Mouse (Mus musculus) embryonic facial prominence, embryonic 10.5 days (tissue): Measurements from ENCODE around the gene Exoc8. TPM values are rescaled to one million over a fixed set of nuclear protein-coding genes. Genes with fewer than 3 reads are reported as not detected.
A peak's percentile ranks its signal among the peaks of the same experiment; 100 is the strongest.

Experiments used
- DNase-seq: peaks from one replicate; pipeline ENCODE4 v3.0.0-alpha.2; 2017; ENCODE audit warnings: low spot score
- H3K27ac ChIP-seq: fragments of 300-500 bp; sonication (generic); replicated peaks from 2 replicates; pipeline ENCODE4 v1.5.1; 2016; ENCODE audit warnings: mild to moderate bottlenecking
- H3K27me3 ChIP-seq: fragments of 300-500 bp; sonication (generic); replicated peaks from 2 replicates; pipeline ENCODE4 v1.6.1; 2016; ENCODE audit warnings: low read depth, mild to moderate bottlenecking; ENCODE audit not compliant: poor library complexity, severe bottlenecking
- H3K36me3 ChIP-seq: fragments of 300-500 bp; sonication (generic); replicated peaks from 2 replicates; pipeline ENCODE4 v1.6.1; 2016; ENCODE audit warnings: mild to moderate bottlenecking, moderate library complexity
- H3K4me1 ChIP-seq: fragments of 300-500 bp; sonication (generic); 2 replicates; pipeline ENCODE4 v1.6.1; 2016
- H3K4me3 ChIP-seq: fragments of 300-500 bp; sonication (generic); 2 replicates; pipeline ENCODE4 v1.5.1; 2016; ENCODE audit warnings: mild to moderate bottlenecking, moderate library complexity
- H3K9me3 ChIP-seq: fragments of 300-500 bp; sonication (generic); 2 replicates; pipeline ENCODE4 v1.6.1; 2016; ENCODE audit warnings: mild to moderate bottlenecking
- WGBS: fragments of 180-500 bp; shearing (Covaris S2); methylation state at CpG from one replicate; pipeline ENCODE4 v1.1.7; 2016; 5-methylcytosine and 5-hydroxymethylcytosine counted together
- polyA plus RNA-seq: library from polyadenylated mRNA; unstranded; fragments of >200 nt; fragmentation: Nextera tagmentation; extraction: Ambion mirVana; gene quantifications from 2 replicates; pipeline ENCODE4 v1.2.1, GENCODE M21; 2016

The Exoc8 gene
- polyA plus RNA-seq, 1 experiment from 2014 or later, result 8.5 TPM

DNA sequence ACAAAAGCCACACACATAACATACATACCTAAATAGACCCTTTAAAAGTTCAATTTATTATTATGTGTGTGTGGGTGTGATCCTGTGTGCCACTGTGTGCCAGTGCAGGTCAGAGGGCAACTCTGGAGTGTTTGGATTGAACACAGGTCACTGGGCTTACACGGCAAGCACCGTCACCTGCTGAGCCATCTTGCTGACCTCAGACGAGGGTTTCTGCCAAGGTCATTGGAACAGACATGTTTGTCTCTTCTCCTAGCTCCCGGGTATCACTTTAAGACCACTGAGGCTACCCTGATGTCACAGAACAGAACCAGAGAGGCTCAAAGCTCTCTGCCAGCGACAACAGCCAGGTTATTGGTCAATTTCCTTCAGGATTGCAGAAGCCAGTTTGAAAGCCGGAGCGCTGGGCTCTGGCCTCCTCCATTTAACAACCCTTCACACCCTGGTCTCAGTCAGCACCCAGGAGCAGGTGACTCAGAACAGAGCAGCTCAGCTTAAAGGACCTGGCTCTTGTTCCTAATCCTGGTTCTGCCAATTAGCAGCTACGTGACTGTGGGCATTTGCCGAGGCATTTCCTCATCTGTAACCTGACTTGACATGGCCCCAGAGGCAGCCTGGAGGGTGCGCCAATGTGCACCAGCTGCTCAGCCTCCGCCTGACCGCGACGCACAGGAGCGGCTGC lies 26.6 kb upstream of the Exoc8 start:
- Histone ChIP-seq H3K36me3 (peaks cover 49% of the 10 kb centered on the region), H3K27ac (no peak overlapping the region), H3K27me3 (no peaks in the 10 kb centered on the region), H3K4me1 (peaks cover 14% of the 10 kb centered on the region), H3K9me3 (no peaks in the 10 kb centered on the region), H3K4me3 (no peak overlapping the region)
- no peak for DNase-seq
- WGBS, result 89% methylated on average over 15 of the region's 15 CpGs

DNA sequence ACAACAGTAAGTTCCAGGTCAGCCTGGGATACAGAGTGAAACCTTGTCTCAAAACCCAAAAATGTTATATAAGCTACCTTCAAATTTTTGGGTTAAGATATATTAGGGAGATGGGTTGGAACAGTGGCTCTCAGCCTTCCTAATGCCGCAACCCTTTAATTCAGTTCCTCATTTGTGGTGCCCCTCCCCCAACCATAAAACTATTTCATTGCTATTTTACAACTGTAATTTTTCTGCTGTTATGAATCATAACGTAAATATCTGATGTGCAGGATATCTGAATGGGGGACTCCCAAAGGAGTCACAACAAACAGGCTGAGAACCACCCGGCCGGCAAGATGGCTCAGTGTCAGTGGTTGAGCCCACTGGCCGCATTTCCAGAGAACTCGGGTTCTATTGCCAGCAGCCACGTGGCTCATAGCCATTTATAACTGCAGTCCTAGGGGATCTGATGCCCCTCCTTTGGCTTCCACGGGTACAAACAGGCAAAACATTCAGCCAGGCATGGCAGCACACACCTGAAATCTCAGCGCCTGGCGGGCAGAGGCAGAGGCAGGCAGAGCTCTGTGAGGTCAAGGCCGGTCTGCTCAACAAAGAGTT lies 25.1 kb upstream of the Exoc8 start:
- Histone ChIP-seq H3K9me3 (no peaks in the 10 kb centered on the region), H3K27ac (no peak overlapping the region), H3K4me3 (no peak overlapping the region), H3K4me1 (peaks cover 15% of the 10 kb centered on the region; the same call in 1 of the 2 replicates), H3K27me3 (no peaks in the 10 kb centered on the region), H3K36me3 (peaks cover 39% of the 10 kb centered on the region)
- 87% methylated on average over 11 of the region's 11 CpGs for WGBS
- DNase-seq, result no peak

DNA sequence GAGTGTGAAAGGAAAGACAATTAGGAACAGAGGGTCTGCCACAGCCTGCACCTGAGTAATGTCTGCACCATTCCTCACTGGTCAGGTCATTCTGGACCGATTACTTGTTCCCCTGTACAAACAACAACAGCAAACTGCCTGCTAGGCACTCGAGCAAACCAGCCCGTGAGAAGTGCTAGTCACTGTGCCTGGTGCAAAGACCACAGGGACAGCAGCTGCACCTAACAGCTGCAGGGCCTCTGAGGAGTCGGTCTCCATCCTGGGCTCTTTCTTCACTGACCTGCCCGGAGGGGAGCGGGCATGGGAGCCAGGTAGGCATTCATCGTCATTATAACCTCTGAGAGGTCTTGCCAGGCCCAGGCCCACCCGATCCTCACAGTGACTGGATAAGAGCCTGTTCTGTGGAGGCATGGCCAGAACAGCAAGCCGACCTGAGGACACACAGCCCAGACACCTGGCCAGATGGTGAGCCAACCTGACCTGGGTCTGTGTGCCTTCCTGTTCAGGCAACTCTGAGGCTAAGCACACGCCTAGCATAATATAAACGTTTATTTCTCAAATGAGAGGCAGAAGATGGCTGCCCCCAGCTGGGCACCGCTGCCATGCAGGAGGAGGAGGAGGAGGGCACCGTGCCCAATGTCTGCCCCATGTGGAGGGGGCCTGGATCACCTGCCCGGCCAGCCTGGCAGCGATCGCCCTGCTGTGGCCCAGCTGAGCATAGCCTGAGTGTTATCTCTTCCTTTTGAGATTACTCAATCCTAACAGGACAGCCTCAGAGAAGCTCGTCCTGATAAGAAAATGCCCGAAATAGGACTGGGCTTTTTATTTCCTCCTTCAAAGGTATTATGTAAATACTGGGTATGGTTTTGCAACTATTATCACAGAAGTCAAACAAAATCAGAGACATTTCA lies 24.1 kb upstream of the Exoc8 start:
- Histone ChIP-seq H3K36me3 (peaks cover 29% of the 10 kb centered on the region), H3K4me1 (peaks cover 15% of the 10 kb centered on the region; the same call in 1 of the 2 replicates), H3K9me3 (no peaks in the 10 kb centered on the region), H3K27me3 (no peaks in the 10 kb centered on the region), H3K4me3 (no peak overlapping the region), H3K27ac (no peak overlapping the region)
- no peak for DNase-seq
- WGBS, result 91% methylated on average over 18 of the region's 18 CpGs

DNA sequence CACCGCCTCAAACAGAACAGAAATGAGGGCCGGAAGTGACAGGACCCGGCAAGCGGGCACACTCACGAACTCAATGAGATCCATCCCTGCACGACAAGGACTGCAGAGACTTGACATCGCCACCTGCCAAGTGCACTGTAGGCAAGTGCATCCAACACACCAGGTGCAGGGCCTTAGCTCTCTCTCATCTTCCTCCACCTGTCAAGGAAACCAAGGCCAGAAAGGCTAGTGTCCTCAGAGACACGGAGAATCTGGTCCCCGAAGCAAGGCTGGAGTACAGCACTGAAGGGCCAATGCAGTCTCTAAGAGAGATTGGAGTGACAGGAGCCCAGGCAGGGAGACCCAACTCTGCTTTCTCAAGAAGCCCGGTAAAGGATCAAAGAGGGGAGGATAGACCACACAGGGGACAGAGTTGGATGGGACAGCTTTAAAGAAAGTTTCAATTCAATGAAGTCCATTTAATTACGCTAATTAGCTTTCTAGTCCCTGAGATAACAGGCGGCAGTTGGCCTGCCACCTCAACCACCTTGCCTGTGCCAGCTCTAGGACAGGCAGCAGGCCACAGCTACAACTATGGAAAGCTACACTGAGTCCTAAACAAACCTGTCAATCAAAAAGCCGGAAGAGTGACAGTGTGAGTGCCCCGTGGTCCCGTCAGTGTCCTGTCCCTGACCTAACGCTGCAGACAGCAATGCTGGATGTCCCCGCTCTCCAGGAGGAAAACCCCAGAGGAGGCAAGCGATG lies 20.4 kb upstream of the Exoc8 start:
- no peak overlapping the region for H3K27ac ChIP-seq
- 81% methylated on average over 18 of the region's 18 CpGs for WGBS

DNA sequence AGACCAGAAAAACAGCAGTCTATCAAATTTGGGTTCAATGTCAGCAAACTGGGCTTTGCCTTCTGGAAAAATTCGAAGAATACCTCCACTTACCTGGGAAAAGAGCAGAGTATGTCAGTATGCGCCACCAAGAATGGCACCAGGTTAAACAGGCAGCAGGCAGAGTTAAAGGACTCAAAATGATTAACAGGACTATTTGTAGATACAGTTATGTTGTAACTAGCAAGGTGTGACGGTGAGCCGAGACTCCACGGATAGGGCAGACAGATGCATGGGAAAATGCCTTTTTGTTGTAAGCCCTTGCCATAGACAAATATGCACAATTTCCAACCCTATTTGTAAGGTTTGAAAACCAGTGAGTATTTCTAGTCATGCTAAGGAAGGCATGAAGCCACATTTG lies 16.6 kb upstream of the Exoc8 start:
- no peak for DNase-seq
- H3K4me1 ChIP-seq, result peaks cover 14% of the 10 kb centered on the region
- WGBS, result 98% methylated on average over 5 of the region's 5 CpGs
- no peaks in the 10 kb centered on the region for H3K27me3 ChIP-seq
- H3K36me3 ChIP-seq, result peaks cover 73% of the 10 kb centered on the region
- no peak overlapping the region for H3K4me3 ChIP-seq
- no peak overlapping the region for H3K27ac ChIP-seq
- H3K9me3 ChIP-seq, result 0 out of 2 replicates have a peak, but pooled peaks cover 5% of the 10 kb centered on the region

More for the DNA sequence above, 20.4 kb upstream of the Exoc8 start:
- Histone ChIP-seq H3K4me1 (peaks cover 15% of the 10 kb centered on the region), H3K36me3 (peaks cover 34% of the 10 kb centered on the region), H3K4me3 (no peak overlapping the region), H3K27me3 (no peaks in the 10 kb centered on the region), H3K9me3 (0 out of 2 replicates have a peak, but pooled peaks cover 5% of the 10 kb centered on the region)
- no peak for DNase-seq

DNA sequence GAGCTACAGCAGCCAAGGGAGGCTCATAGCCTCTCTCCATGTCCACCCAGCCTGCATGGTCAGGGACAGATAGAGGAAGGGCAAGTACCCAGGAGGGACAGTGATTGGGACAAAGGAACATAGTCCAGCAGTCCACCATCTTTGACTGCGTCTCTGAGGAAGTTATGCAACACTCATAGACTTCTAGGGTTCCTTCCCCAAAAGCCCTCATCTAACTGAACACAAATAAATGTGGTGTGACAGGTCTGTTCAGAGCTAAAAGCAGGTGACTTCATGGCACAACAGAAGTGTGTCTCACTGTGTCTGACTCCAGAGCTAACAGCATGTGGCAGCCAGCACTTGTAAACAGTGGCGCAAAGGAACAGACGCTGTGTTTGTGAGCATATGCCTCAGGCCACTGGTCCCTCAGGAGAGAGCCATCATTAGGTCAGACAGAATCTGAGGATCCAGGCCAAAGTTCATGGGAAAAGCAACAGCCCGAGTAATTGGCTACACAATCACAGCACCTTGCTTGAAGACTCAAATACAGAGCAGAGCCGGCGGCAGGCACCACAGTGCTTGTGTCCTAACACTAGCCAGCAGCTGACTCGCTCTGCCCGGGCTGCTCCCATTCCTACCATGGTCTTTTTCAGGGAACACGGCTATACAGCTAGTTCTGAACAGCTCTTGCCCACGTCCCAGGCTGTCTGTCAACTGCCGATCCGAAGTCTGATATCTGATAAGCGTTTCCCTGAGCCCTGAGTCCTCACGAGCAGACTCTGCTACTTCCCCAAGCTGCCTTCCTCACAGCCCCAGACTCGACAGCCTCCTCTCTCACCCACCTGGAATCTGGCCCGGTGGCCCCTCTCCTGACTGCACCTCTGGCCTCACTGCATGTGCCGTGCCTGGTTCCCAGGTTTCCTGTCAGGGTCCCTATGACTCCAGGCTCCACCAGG lies 14.7 kb upstream of the Exoc8 start:
- no peak overlapping the region for H3K4me3 ChIP-seq
- no peaks in the 10 kb centered on the region for H3K27me3 ChIP-seq
- no peak for DNase-seq
- H3K36me3 ChIP-seq, result peaks cover 91% of the 10 kb centered on the region
- WGBS, result 67% methylated on average over 17 of the region's 17 CpGs
- peaks cover 4% of the 10 kb centered on the region; the same call in 1 of the 2 replicates for H3K4me1 ChIP-seq
- no peak overlapping the region for H3K27ac ChIP-seq
- 0 out of 2 replicates have a peak, but pooled peaks cover 5% of the 10 kb centered on the region for H3K9me3 ChIP-seq

DNA sequence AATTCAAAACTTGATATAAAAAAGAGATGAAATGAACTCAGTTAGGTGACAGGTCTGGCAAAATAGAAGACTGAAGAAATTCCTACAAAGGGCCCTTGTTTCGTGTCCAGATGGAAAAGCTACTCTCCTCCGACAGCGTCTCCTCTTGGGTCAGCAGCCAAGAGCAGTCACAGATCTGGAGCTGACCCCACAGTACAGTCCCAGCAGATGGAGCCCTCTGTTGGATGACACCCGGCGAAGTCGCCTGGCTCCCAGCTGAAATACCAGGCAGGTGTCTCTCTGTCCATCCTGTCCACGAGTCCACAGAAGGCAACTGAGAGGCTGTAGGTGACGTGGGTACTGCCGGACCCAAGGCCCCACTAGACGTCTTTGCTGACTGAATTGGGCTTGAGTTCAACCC lies 12.8 kb upstream of the Exoc8 start:
- no peak overlapping the region for H3K4me3 ChIP-seq
- WGBS, result 86% methylated on average over 10 of the region's 10 CpGs
- no peak for DNase-seq
- no peaks in the 10 kb centered on the region for H3K27me3 ChIP-seq
- peaks cover 4% of the 10 kb centered on the region; the same call in 1 of the 2 replicates for H3K4me1 ChIP-seq
- no peak overlapping the region for H3K27ac ChIP-seq
- H3K9me3 ChIP-seq, result 0 out of 2 replicates have a peak, but pooled peaks cover 5% of the 10 kb centered on the region
- peaks cover 100% of the 10 kb centered on the region for H3K36me3 ChIP-seq

DNA sequence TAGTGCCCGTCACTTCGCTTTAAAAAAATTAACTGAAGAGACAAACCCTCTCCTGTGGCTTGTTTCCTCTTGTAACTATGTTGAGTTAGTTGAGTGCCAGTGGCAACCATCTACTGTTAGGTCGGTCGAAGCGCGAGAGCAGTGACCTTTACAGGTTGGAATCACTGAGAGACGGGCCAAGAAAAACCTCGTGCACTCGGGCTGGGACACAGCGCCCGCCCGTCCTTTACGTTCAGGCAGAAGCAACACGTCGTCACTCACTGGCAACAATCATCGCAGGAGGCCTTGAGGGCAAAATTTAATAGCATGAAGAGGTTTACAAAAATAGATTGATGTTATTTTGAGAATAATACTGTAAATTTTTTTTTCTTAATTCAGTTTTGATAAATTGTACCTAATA lies 12.4 kb upstream of the Exoc8 start:
- H3K4me3 ChIP-seq, result no peak overlapping the region
- H3K4me1 ChIP-seq, result peaks cover 4% of the 10 kb centered on the region; the same call in 1 of the 2 replicates
- no peak overlapping the region for H3K27ac ChIP-seq
- 0 out of 2 replicates have a peak, but pooled peaks cover 5% of the 10 kb centered on the region for H3K9me3 ChIP-seq
- no peak for DNase-seq
- 94% methylated on average over 16 of the region's 16 CpGs for WGBS
- no peaks in the 10 kb centered on the region for H3K27me3 ChIP-seq
- H3K36me3 ChIP-seq, result peaks cover 100% of the 10 kb centered on the region

DNA sequence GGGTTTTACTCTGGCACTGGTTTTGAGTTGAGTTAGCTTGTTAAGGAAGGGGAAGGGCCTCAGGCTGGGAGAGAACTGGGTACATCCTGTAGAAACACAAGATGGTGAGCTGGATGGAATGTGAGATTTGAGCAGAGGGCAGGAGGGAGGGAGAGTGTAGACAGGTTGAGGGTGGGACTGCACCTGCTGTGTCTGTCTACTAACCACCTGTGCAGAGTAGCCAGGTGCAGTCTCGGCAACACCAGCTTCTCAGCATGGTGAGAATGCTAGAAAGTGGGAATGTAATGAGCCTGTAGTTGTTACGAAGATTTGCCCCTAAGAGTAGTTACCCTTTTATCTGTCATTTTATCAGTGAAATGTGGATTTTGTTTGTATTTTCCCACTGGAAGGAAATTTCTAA lies 8.0 kb upstream of the Exoc8 start:
- 0 out of 2 replicates have a peak, but pooled peaks cover 2% of the 10 kb centered on the region for H3K4me1 ChIP-seq
- no peak overlapping the region for H3K27ac ChIP-seq
- H3K4me3 ChIP-seq, result no peak overlapping the region
- no peaks in the 10 kb centered on the region for H3K27me3 ChIP-seq
- H3K36me3 ChIP-seq, result peaks cover 96% of the 10 kb centered on the region
- 89% methylated on average over 2 of the region's 2 CpGs for WGBS
- no peaks in the 10 kb centered on the region for H3K9me3 ChIP-seq
- DNase-seq, result no peak

DNA sequence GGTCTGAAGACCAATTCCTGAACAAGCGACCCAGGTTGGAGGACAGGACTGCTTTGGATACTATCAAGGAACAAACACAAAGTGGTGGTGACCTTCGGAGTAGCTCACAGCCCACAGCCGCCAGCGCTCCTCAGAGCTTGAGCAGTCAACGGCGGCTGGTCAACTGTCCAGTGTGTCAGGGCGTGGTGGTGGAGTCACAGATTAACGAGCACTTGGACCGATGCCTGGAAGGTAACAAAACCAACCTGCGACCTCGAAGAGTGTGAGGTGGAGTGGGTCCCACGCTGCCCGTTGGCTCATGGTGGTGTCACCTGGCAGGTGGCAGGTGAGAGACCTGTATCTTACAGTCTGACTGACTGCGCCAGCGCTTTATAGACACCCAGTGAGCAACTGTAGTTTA lies 5.7 kb upstream of the Exoc8 start:
- Histone ChIP-seq H3K27me3 (no peaks in the 10 kb centered on the region), H3K4me3 (no peak overlapping the region), H3K9me3 (no peaks in the 10 kb centered on the region), H3K36me3 (peaks cover 86% of the 10 kb centered on the region), H3K4me1 (peaks cover 10% of the 10 kb centered on the region), H3K27ac (no peak overlapping the region)
- 95% methylated on average over 15 of the region's 15 CpGs for WGBS
- no peak for DNase-seq

DNA sequence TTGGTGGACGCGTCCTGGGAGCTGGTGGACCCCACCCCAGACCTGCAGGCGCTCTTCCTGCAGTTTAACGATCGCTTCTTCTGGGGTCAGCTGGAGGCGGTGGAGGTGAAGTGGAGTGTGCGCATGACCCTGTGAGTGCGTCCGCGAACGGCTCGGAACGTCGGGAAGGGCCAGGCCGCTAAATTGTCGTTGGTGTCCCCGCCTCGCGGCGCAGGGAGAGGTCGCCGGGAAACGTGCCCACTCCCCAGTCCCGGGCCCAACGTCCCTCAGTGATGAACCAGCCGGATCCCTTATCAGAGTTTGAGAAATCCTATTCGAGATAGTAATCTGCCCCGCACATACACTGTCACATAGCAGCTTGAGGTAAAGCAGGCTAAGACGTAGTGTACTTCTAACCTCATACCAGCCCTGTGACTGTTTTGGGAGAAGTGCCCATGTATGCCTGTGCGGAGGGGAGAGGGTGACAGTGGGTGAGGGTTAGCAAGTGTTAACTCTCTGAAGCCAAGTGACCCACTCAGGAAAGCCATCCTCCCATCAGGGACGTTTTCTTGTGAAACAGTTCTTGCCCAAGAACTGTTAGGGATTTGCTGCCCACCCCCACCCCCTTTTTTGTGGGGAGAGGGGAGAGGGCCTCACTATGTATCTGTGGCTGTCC lies 873 bp upstream of the Exoc8 start:
- Histone ChIP-seq H3K36me3 (peaks cover 64% of the 10 kb centered on the region), H3K9me3 (no peaks in the 10 kb centered on the region), H3K27ac (peak overlapping the region; percentile 86), H3K4me1 (peaks cover 34% of the 10 kb centered on the region), H3K4me3 (peak overlapping the region; percentile 98), H3K27me3 (no peaks in the 10 kb centered on the region)
- whole genome bisulfite sequencing, result 7% methylated on average over 31 of the region's 31 CpGs
- no peak for DNase-seq
